Mouse (Mus musculus) megakaryocyte, embryonic 14.5 days (primary cell): ENCODE data around the gene Ccrl2.

Experiments
- FLI1 ChIP-seq: IDR thresholded peaks from 2 replicates; pipeline ENCODE4 v1.6.1; 2012; ENCODE audit warnings: low read length, inconsistent platforms, mixed read lengths
- GATA1 ChIP-seq: IDR thresholded peaks from 3 replicates; pipeline ENCODE4 v1.6.1; 2012; ENCODE audit warnings: mixed read lengths, low read length, inconsistent platforms, borderline replicate concordance

DNA sequence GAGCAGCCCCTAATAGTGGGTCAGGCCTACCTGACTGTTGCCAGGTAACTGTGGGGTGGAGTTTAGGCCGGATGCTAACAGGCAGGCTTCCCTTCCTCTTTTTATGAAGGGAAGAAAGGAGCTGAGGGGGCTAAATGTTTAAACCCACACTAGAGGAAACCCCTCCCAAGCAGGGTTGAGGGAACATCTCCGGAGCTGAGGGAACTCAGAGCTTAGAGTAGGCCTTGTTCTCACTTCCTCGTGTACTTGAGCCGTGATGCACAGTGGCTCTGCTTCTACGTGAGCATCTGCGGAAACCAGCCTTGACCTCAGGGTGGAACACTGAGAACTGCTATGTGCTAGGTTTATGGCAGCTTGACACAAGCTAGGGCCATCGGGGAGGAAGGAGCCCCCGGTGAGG is 23.5 kb upstream of the Ccrl2 start:
- TF ChIP-seq GATA1, result no peak
- no peak for TF ChIP-seq FLI1
